Mouse (Mus musculus) bone marrow, adult 2 months (tissue): Measurements from ENCODE around the gene Plin3. TPM values are rescaled to one million over a fixed set of nuclear protein-coding genes. Genes with fewer than 3 reads are reported as not detected.

ENCODE experiments used
- H3K27ac ChIP-seq: fragments of 200-500 bp; 2 replicates; pipeline ENCODE4 v1.5.1; 2012; ENCODE audit warnings: low read depth, mild to moderate bottlenecking, control low read depth, inconsistent platforms, low read length; ENCODE audit not compliant: control insufficient read depth, poor library complexity, insufficient read depth
- H3K4me1 ChIP-seq: fragments of 200-500 bp; 2 replicates; pipeline ENCODE4 v1.6.1; 2011; ENCODE audit warnings: low read length; ENCODE audit not compliant: control insufficient read depth, insufficient read depth
- H3K4me3 ChIP-seq: fragments of 200-500 bp; replicated peaks from 2 replicates; pipeline ENCODE3; 2011; ENCODE audit warnings: mild to moderate bottlenecking, low read depth, low read length, control low read depth; ENCODE audit not compliant: control insufficient read depth
- CTCF ChIP-seq: fragments of 200-500 bp; IDR thresholded peaks from 2 replicates; pipeline ENCODE4 v1.5.1; 2011; ENCODE audit warnings: low read length, control low read depth; ENCODE audit not compliant: control insufficient read depth, insufficient read depth
- POLR2A ChIP-seq: fragments of 200-500 bp; IDR thresholded peaks from 2 replicates; pipeline ENCODE4 v1.6.1; 2011; ENCODE audit warnings: low read depth, mild to moderate bottlenecking, control low read depth, low read length, borderline replicate concordance; ENCODE audit not compliant: control insufficient read depth
- WGBS: fragments of 180-500 bp; shearing (Covaris S2); methylation state at CpG from one replicate; pipeline ENCODE4 v1.1.7; 2018; 5-methylcytosine and 5-hydroxymethylcytosine counted together
- polyA plus RNA-seq: library from polyadenylated mRNA; stranded (reverse); fragments of >200 nt; gene quantifications from 2 replicates; pipeline ENCODE4 v1.2.4, GENCODE M21; 2011; ENCODE audit warnings: low replicate concordance; ENCODE audit not compliant: missing spikeins, insufficient read depth, insufficient read length

Gene Plin3
- polyA plus RNA-seq, 1 experiment, result 29.6 TPM

DNA sequence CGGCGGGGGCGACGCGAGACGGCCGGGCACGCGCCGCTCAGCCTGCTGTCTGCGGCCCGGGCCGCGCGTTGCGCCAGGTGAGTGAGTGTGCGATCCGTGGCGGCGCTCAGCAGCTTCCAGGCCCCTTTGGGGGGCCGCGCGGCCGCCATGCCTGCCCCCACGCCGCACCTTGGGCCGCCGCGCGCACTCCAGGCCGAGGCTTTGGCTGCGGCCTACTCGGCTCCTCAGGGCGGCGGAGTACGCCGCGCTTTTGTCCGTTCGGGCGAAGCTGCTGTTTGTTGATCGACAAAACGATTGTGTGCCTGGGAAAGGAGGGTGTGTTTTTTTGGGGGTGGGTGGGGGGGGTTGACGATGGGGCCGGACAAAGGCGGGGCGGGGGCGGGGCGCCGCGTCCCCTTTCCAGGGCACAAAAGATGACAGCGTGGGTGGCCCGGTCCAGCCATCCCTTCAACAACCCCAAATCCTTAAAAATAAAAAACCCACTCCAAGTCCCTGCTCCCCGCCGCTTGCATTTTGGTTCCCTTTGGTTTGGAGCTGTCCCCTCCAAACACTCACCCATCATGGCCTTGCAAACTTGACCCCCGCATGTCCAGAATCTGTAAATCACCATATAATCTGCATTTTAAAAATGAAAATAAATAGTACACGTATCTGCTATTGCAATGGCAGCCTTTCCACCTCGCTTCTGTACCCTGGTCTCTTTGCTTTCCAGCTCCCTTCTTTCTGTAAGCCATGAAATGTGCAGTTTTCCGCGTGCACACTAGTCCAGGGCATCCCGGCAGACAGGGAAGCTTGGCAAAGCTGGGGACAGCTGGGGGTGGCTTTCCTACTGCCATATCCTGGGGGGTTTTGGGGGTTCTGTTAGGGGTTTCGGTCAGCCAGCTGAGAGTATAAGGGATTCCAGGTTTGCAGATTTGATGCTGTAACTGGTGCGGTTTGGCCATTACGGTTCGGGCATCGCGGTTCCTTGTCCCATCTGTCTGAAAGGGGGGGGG lies 33.8 kb upstream of the Plin3 start:
- peaks cover 1% of the 10 kb centered on the region; the same call in 1 of the 2 replicates for H3K4me1 ChIP-seq
- H3K4me3 ChIP-seq, result peak overlapping the region; percentile 66
- 3% methylated on average over 67 of the region's 67 CpGs for WGBS
- peak overlapping the region; percentile 93 for H3K27ac ChIP-seq
- TF ChIP-seq CTCF (no peak), POLR2A (no peak)

DNA sequence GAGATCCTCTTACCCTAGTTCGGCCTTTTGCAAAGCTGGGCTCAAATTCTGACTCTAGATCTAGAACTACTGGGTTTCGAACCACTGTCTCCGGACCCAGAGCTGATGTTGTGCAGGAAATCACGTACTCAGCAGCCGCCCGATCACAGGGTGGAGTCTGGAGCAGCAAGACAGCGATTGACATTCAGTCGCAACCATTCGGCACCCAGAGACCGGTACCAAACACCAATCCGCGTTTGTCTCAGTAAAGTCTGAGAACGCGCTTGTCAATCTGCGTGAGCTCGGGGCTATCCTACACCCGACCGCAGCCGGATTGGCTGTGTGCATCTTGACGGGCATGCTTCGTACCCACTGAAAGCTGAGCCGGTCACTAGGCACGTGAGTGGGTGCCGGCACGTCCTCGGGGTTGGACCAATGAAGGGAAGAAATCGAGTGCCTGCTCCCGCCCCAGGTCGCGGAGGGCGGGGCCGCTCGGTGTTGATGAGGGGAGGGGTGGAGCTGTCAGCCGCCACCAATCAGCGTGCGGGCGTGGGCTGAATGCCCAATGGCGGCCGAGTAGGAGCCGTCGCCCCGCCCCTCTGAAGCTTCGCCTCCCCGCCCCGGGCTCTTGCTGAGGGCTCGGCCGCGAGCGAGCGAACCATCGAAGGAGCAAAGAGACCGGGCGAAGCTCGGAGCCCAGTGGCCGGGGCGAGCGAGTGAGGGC lies 32.9 kb upstream of the Plin3 start, which contains the start of gene Kdm4b:
TSS of gene Kdm4b (plus strand) at position 613 of the 703 bp plus-strand sequence.
- H3K27ac ChIP-seq, result peak within 1 kb of the TSS; percentile 93
- TF ChIP-seq CTCF (peak; percentile 2; the same call in 1 of the 2 replicates), POLR2A (peak; percentile 45; the same call in 1 of the 2 replicates)
- peak within 1 kb of the TSS; percentile 66 for H3K4me3 ChIP-seq
- H3K4me1 ChIP-seq, result peaks cover 1% of the 10 kb centered on the region; the same call in 1 of the 2 replicates
- WGBS, result under 1% methylated on average over 57 of the region's 57 CpGs

DNA sequence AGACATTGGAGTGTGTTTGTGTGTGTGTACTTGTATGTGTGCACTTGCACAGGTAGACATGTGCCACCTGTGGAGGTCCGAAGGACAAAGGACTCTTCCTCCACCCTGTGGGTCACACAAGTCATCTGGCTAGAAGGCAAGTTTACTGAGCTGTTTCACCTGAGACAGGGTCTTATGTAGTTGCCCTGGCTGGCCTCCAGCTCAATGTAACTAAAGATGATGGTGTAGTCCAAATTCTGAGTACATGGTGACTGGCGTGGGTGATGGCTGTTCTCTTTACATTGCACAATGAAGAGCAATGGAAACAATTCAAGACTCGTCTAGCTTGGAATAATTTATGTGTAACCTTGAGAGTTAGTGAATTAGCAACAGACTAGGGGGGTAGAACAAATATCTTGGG lies 31.7 kb upstream of the Plin3 start:
- H3K27ac ChIP-seq, result no peak overlapping the region

DNA sequence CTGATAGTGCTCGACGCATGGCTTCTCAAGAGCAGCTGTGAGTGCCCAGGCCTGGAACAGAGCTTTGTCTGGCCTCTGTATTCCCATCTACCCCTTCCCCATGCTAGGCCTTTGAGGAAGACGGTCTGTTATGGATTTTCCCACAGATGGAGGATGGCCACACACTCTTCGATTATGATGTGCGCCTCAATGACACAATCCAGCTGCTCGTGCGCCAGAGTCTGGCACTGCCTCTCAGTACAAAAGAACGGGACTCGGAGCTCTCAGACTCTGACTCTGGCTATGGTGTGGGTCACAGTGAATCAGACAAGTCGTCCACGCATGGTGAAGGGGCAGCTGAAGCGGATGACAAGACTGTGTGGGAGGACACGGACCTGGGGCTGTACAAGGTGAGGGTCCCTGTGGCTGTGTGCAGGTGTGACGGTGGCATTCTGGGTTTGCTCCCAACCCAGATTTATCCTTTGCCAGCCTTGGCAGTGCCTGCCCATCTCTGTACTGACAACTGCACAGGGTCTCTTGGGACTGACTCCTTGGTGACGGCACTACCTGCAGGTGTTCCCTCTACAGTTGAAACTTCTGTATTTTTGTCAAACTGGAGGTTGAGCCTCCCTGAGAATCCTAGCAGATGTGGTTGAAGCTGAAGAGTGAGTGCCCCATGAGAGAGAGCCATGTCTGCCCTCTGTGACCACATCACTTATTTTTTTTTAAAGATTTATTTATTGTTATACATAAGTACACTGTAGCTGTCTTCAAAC lies 16.7 kb upstream of the Plin3 start:
- Histone ChIP-seq H3K4me3 (no peak overlapping the region), H3K27ac (peak overlapping the region; percentile 77), H3K4me1 (no peaks in the 10 kb centered on the region; the same call in 1 of the 2 replicates)
- 81% methylated on average over 15 of the region's 15 CpGs for WGBS
- TF ChIP-seq POLR2A (no peak), CTCF (no peak)

More for the DNA sequence above, 31.7 kb upstream of the Plin3 start:
- no peak overlapping the region for H3K4me3 ChIP-seq
- H3K4me1 ChIP-seq, result peaks cover 1% of the 10 kb centered on the region; the same call in 1 of the 2 replicates
- TF ChIP-seq CTCF (no peak), POLR2A (no peak)
- WGBS, result 64% methylated on average over 3 of the region's 3 CpGs

DNA sequence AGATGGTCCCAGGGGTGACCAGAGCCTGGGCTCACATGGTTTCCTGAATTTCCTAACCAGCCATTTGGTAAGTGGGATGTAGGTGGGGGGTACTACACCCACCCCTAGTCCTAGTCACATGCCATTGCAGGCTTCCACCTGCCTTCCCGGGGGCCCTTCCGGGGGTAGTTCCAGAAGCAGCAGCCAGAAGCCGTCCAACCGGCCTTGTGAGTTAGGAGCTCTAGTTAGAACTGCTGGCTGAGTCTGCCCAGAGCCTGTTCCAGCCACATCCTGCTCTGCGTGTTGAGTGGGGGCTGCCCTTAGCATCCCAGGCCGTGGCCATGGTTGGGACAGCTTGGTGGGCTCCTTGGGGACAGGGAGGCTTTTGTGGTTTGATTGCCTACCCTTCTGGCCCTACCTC lies 15.4 kb upstream of the Plin3 start:
- H3K4me3 ChIP-seq, result no peak overlapping the region
- H3K4me1 ChIP-seq, result no peaks in the 10 kb centered on the region; the same call in 1 of the 2 replicates
- WGBS, result 82% methylated on average over 6 of the region's 6 CpGs
- no peak for TF ChIP-seq CTCF
- no peak for TF ChIP-seq POLR2A
- H3K27ac ChIP-seq, result peak overlapping the region; percentile 19; the same call in 1 of the 2 replicates

DNA sequence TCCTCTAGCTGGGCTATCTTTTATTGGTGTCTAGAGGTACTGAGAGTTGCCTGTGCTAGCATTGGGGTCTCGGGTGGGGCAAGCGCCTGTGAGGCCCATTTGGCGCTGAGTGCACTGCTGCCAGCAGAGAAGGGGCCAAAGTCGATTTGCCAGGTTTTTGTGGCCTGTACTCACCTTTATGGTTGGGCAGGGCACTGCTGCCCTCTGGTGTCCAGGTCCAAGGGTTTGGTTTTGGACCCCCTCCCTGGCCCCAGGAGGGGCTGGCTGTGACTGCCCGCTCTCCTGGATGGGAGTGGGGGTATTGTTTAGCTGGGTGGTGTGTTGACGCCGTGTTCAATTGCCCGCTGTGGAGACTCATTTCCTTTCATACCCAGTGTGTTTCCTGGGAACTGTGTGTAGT lies 13.2 kb upstream of the Plin3 start:
- 74% methylated on average over 8 of the region's 8 CpGs for WGBS
- TF ChIP-seq POLR2A, result no peak
- TF ChIP-seq CTCF, result peak; percentile 35
- Histone ChIP-seq H3K4me3 (no peak overlapping the region), H3K4me1 (no peaks in the 10 kb centered on the region; the same call in 1 of the 2 replicates), H3K27ac (no peak overlapping the region)

DNA sequence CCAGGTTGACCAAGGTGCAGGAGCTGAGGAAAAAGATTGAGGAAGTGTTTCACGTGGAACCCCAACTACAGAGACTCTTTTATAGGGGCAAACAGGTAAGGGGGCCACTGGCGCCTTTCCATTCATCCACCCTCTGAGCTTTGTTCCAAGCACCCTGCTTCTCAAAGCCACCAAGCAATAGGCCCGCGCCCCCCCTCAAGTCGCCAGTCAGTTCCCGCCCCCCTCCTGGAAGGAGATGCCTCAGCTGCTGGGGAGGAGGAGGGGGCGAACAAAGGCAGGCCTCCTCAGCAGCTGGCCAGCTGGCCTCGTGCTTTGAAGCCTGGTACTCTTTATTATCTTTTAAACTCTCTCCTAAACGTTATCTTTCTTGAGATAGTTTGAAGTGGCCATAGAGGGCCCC lies 12.5 kb upstream of the Plin3 start:
- H3K4me3 ChIP-seq, result peak overlapping the region; percentile 97
- 46% methylated on average over 9 of the region's 9 CpGs for WGBS
- H3K4me1 ChIP-seq, result no peaks in the 10 kb centered on the region; the same call in 1 of the 2 replicates
- no peak for TF ChIP-seq CTCF
- no peak for TF ChIP-seq POLR2A
- no peak overlapping the region for H3K27ac ChIP-seq
